Mouse (Mus musculus): Measurements from ENCODE around the gene Tspan15.

GRCm38 (mm10) chr10:62149929-62150328, 81.1 kb downstream of the Tspan15 start:
- no peak for TF ChIP-seq USF2 (IDR thresholded peaks at IDR 0.05; ENCODE audit: borderline replicate concordance in 1 of 2, insufficient read depth in 1 of 2, low read depth in 1 of 2, low read length in 2 of 2)
- no peak for TF ChIP-seq UBTF (IDR thresholded peaks at IDR 0.05; ENCODE audit: borderline replicate concordance, insufficient read depth, low read depth, low read length)
- TF ChIP-seq MYB (IDR thresholded peaks at IDR 0.05; ENCODE audit: low read depth, low read length), result no peak
- no peak for TF ChIP-seq CTCF (IDR thresholded peaks at IDR 0.05 in 2 of 3, conservative IDR thresholded peaks at IDR 0.05 in 1 of 3; ENCODE audit: control insufficient read depth in 1 of 3, insufficient read depth in 1 of 3, low read depth in 2 of 3, low read length in 3 of 3, poor library complexity in 1 of 3, severe bottlenecking in 1 of 3)
- no peak for TF ChIP-seq RCOR1 (IDR thresholded peaks at IDR 0.05; ENCODE audit: low read depth, low read length)
- no peak for TF ChIP-seq EP300 (IDR thresholded peaks at IDR 0.05; ENCODE audit: low read depth in 1 of 2, low read length in 2 of 2)
- no peak for TF ChIP-seq ELF1 (IDR thresholded peaks at IDR 0.05; ENCODE audit: low read depth, low read length)
- TF ChIP-seq MXI1 (IDR thresholded peaks at IDR 0.05; ENCODE audit: low read depth, low read length), result no peak
- TF ChIP-seq POLR2A (IDR thresholded peaks at IDR 0.05; ENCODE audit: control insufficient read depth in 1 of 2, insufficient read depth in 1 of 2, low read depth in 1 of 2, low read length in 2 of 2, poor library complexity in 1 of 2), result no peak
- TF ChIP-seq NRF1 (IDR thresholded peaks at IDR 0.05; ENCODE audit: insufficient read depth, low read depth, low read length, poor library complexity, severe bottlenecking), result no peak
- TF ChIP-seq HCFC1 (IDR thresholded peaks at IDR 0.05; ENCODE audit: low read depth, low read length), result no peak
- TF ChIP-seq POLR2AphosphoS5 (IDR thresholded peaks at IDR 0.05; ENCODE audit: borderline replicate concordance, low read depth, low read length), result no peak

All from MEL (cell line).